Mouse (Mus musculus): ENCODE data around the gene Wipf1.

GRCm38 (mm10) chr2:73379656-73380055 lies 149.9 kb downstream of the Wipf1 start:
- TF ChIP-seq CTCF (IDR thresholded peaks at IDR 0.05; ENCODE audit: borderline replicate concordance, insufficient read depth, low read length) (no peak), POLR2A (IDR thresholded peaks at IDR 0.05; ENCODE audit: low read depth, low read length) (no peak)
